Mouse (Mus musculus) limb, embryonic 14.5 days (tissue): ENCODE results near the gene Pogz. TPM values are rescaled to one million over a fixed set of nuclear protein-coding genes. Genes with fewer than 3 reads are reported as not detected.
A peak's percentile ranks its signal among the peaks of the same experiment; 100 is the strongest.

Source experiments
- ATAC-seq: fragments of 200-750 bp; cut with Nextera tagmentation; 2 replicates; pipeline ENCODE4 v1.8.0; 2017; ENCODE audit warnings: low read depth, moderate number of reproducible peaks, moderate TSS enrichment; ENCODE audit not compliant: low FRiP score
- DNase-seq: peaks from one replicate; pipeline ENCODE4 v3.0.0-alpha.2; 2015; ENCODE audit warnings: low spot score
- H3K27ac ChIP-seq: fragments of 300-500 bp; sonication (generic); replicated peaks from 2 replicates; pipeline ENCODE4 v1.5.1; 2014; ENCODE audit warnings: low read depth, mild to moderate bottlenecking, low read length, moderate library complexity, mixed read lengths
- H3K27me3 ChIP-seq: fragments of 300-500 bp; sonication (generic); 2 replicates; pipeline ENCODE4 v1.6.1; 2014; ENCODE audit warnings: low read length, mixed read lengths; ENCODE audit not compliant: control insufficient read depth, insufficient read depth
- H3K36me3 ChIP-seq: fragments of 300-500 bp; sonication (generic); 2 replicates; pipeline ENCODE4 v1.6.1; 2014; ENCODE audit warnings: mild to moderate bottlenecking, low read length, moderate library complexity, mixed read lengths; ENCODE audit not compliant: control insufficient read depth, insufficient read depth
- H3K4me1 ChIP-seq: fragments of 300-500 bp; sonication (generic); 2 replicates; pipeline ENCODE4 v1.6.1; 2014; ENCODE audit warnings: antibody characterized with exemption, low read length, mixed read lengths; ENCODE audit not compliant: control insufficient read depth, insufficient read depth
- H3K4me2 ChIP-seq: fragments of 300-500 bp; sonication (generic); replicated peaks from 2 replicates; pipeline ENCODE4 v1.6.1; 2014; ENCODE audit warnings: low read depth, mild to moderate bottlenecking, low read length, moderate library complexity; ENCODE audit not compliant: severe bottlenecking
- H3K4me3 ChIP-seq: fragments of 300-500 bp; sonication (generic); replicated peaks from 2 replicates; pipeline ENCODE4 v1.5.1; 2014; ENCODE audit warnings: low read length
- H3K9ac ChIP-seq: fragments of 300-500 bp; sonication (generic); 2 replicates; pipeline ENCODE4 v1.6.1; 2014; ENCODE audit warnings: mild to moderate bottlenecking, low read depth, low read length, moderate library complexity; ENCODE audit not compliant: severe bottlenecking
- H3K9me3 ChIP-seq: fragments of 300-500 bp; sonication (generic); 2 replicates; pipeline ENCODE4 v1.6.1; 2016; ENCODE audit warnings: low read length; ENCODE audit not compliant: control insufficient read depth
- POLR2A ChIP-seq: fragments of 200-500 bp; IDR thresholded peaks from 2 replicates; pipeline ENCODE4 v1.8.0; 2012; ENCODE audit warnings: inconsistent platforms, mild to moderate bottlenecking, moderate library complexity, borderline replicate concordance; ENCODE audit not compliant: insufficient read depth, insufficient read length; ENCODE audit errors: extremely low read depth
- WGBS: fragments of 180-500 bp; shearing (Covaris S2); extraction: QIAGEN DNeasy Blood & Tissue Kit; methylation state at CpG from one replicate; pipeline ENCODE4 v1.1.7; 2014; 5-methylcytosine and 5-hydroxymethylcytosine counted together
- polyA plus RNA-seq, 2 experiments: library from polyadenylated mRNA; depleted of rRNA in 1 of 2; stranded (reverse) in 1 of 2; unstranded in 1 of 2; fragments of >200 nt; fragmentation: Nextera tagmentation in 1 of 2; extraction: Ambion mirVana in 1 of 2; gene quantifications; 2 replicates each; pipeline versions ENCODE4 v1.2.1 to v1.2.3; 2012 to 2014

Pogz gene
- polyA plus RNA-seq, 2 experiments, result 19.6 to 45.8 TPM

GRCm38 (mm10) chr3:94913801-94914200, 76.4 kb downstream of the Pogz start:
- Histone ChIP-seq H3K4me1 (0 out of 2 replicates have a peak, but pooled peaks cover 3% of the 10 kb centered on the region), H3K9ac (no peak overlapping the region), H3K4me2 (no peak overlapping the region), H3K27ac (no peak overlapping the region), H3K9me3 (no peaks in the 10 kb centered on the region), H3K36me3 (no peaks in the 10 kb centered on the region), H3K4me3 (no peak overlapping the region), H3K27me3 (no peaks in the 10 kb centered on the region)
- DNase-seq, result no peak
- no peak for TF ChIP-seq POLR2A
- 39% methylated on average over 5 of the region's 5 CpGs for WGBS
- no peak for ATAC-seq

GRCm38 (mm10) chr3:94915903-94916741, 78.8 kb downstream of the Pogz start:
- TF ChIP-seq POLR2A, result no peak
- Histone ChIP-seq H3K4me3 (no peak overlapping the region), H3K27ac (no peak overlapping the region), H3K4me1 (0 out of 2 replicates have a peak, but pooled peaks cover 3% of the 10 kb centered on the region), H3K9ac (no peak overlapping the region), H3K4me2 (no peak overlapping the region), H3K27me3 (no peaks in the 10 kb centered on the region), H3K9me3 (no peaks in the 10 kb centered on the region), H3K36me3 (no peaks in the 10 kb centered on the region)
- DNase-seq (no peak), ATAC-seq (no peak)
- 75% methylated on average over 7 of the region's 7 CpGs for WGBS

- Histone ChIP-seq H3K36me3 (no peaks in the 10 kb centered on the region), H3K27me3 (no peaks in the 10 kb centered on the region), H3K9ac (no peak overlapping the region), H3K4me3 (no peak overlapping the region), H3K27ac (no peak overlapping the region), H3K9me3 (no peaks in the 10 kb centered on the region), H3K4me2 (no peak overlapping the region), H3K4me1 (0 out of 2 replicates have a peak, but pooled peaks cover 3% of the 10 kb centered on the region)
- 69% methylated on average over 14 of the region's 14 CpGs for WGBS
- no peak for DNase-seq
- no peak for TF ChIP-seq POLR2A
- ATAC-seq, result no peak
Measured at GRCm38 (mm10) chr3:94917816-94918361, 80.5 kb downstream of the Pogz start.

- no peak for TF ChIP-seq POLR2A
Measured at GRCm38 (mm10) chr3:94918845-94919244, 81.5 kb downstream of the Pogz start.

DNA sequence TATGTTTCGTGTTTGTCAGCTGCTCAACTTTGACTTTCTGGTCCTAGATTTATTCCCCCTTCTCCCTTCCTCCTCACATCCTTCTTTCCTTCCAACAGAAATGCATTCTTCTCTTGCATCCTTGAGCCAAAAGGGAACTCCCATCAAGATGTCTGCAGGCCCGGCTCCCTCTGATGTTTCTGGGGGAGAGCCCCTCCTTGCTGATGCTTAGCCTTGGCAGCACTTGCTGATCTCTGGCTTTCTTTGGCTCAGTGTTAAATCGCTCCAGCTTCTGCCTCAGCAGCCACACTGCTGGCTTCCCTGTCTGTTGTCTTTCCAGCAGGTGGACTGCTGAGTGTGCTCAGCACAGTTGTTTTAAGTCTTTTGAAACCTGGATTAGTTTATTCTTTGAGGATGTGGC, 83.7 kb downstream of the Pogz start:
- Histone ChIP-seq H3K4me2 (no peak overlapping the region), H3K9me3 (no peaks in the 10 kb centered on the region), H3K4me3 (no peak overlapping the region), H3K4me1 (0 out of 2 replicates have a peak, but pooled peaks cover 2% of the 10 kb centered on the region), H3K27ac (no peak overlapping the region), H3K27me3 (no peaks in the 10 kb centered on the region), H3K9ac (no peak overlapping the region), H3K36me3 (no peaks in the 10 kb centered on the region)
- 38% methylated on average over 3 of the region's 3 CpGs for WGBS
- DNase-seq (peak; percentile 46), ATAC-seq (no peak)
- no peak for TF ChIP-seq POLR2A

More at GRCm38 (mm10) chr3:94918845-94919244, 81.5 kb downstream of the Pogz start:
- WGBS, result 47% methylated on average over 4 of the region's 4 CpGs
- Histone ChIP-seq H3K4me1 (0 out of 2 replicates have a peak, but pooled peaks cover 3% of the 10 kb centered on the region), H3K27me3 (no peaks in the 10 kb centered on the region), H3K4me3 (no peak overlapping the region), H3K27ac (no peak overlapping the region), H3K9me3 (no peaks in the 10 kb centered on the region), H3K9ac (no peak overlapping the region), H3K36me3 (no peaks in the 10 kb centered on the region), H3K4me2 (no peak overlapping the region)
- ATAC-seq (no peak), DNase-seq (no peak)
